ENCODE assay signal across 9 mouse cellular contexts in the genomic region with DNA sequence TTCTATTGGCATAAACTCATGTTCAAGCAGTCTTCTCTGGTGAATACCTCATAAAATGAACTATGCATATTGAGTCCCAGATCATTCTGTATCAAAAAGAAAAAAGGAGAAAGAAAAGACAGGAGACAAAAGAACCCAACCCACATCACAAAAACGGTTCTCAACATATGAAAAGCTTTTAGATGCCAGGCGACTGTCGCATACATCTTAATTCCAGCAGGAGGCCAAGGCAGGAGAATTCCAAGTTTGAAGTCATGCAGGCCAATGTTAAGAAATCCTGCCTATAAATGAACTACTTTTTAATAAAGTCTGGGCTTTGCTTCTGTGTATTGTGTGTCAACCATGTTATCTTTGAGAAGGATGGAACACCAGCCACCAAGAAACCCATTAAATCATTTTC. TPM values are rescaled to one million over a fixed set of nuclear protein-coding genes. Genes with fewer than 3 reads are reported as not detected.
DNase-seq lines count a peak whose midpoint lies in the region; ATAC-seq and TF ChIP-seq lines count a peak whose summit lies in the region.
"Had no signal": no experiment of that assay in that cellular context is flagged by ENCODE, and none has a peak within 500 bp of the region (broad histone marks: within the 10 kb centered on the region; RNA-seq: fewer than 3 reads in every experiment).

No protein-coding gene starts in this region.

- 4% methylated on average over 3 of the region's 3 CpGs for WGBS in lung, postnatal 0 days
- 2% methylated on average over 3 of the region's 3 CpGs for WGBS in forebrain, postnatal 0 days
- 2% methylated on average over 3 of the region's 3 CpGs for WGBS in liver, embryonic 14.5 days (ENCODE audit: insufficient replicate concordance)

- H3K36me3 ChIP-seq in lung, postnatal 0 days (ENCODE audit: insufficient read depth, low read length) = no peaks in the 10 kb centered on the region
- no peaks in the 10 kb centered on the region for H3K36me3 ChIP-seq in forebrain, postnatal 0 days (ENCODE audit: insufficient read depth)
- H3K36me3 ChIP-seq in liver, embryonic 14.5 days (replicated peaks; ENCODE audit: control insufficient read depth, insufficient read depth, low read depth) = no peaks in the 10 kb centered on the region

- H3K4me2 ChIP-seq in lung, postnatal 0 days (replicated peaks; ENCODE audit: low read depth, low read length) = no peak overlapping the region; the same call in 1 of the 2 replicates
- H3K4me2 ChIP-seq in forebrain, postnatal 0 days (ENCODE audit: low read depth) = peak overlapping the region; percentile 52
- peak overlapping the region; percentile 56 for H3K4me2 ChIP-seq in liver, embryonic 14.5 days (ENCODE audit: low read depth)

- no peak for ATAC-seq in lung, postnatal 0 days
- ATAC-seq in forebrain, postnatal 0 days = no peak
- no peak for ATAC-seq in liver, embryonic 14.5 days (ENCODE audit: insufficient read depth)
- ATAC-seq in frontal cortex, adult (ENCODE audit: low TSS enrichment) = no peak

- H3K27ac ChIP-seq in lung, postnatal 0 days (ENCODE audit: low read length) = no peak overlapping the region
- H3K27ac ChIP-seq in forebrain, postnatal 0 days (ENCODE audit: low read depth, low read length) = peak overlapping the region; percentile 50; the same call in 1 of the 2 replicates
- H3K27ac ChIP-seq in liver, embryonic 14.5 days = no peak overlapping the region

- no peak for DNase-seq in lung, postnatal 0 days (ENCODE audit: low spot score)
- DNase-seq in lung, postnatal 36 days = no peak
- no peak for DNase-seq in forebrain, postnatal 0 days
- DNase-seq in liver, embryonic 14.5 days (ENCODE audit: low read depth in 3 of 3, low spot score in 3 of 3) = no peak
- DNase-seq in frontal cortex, postnatal 10 days (ENCODE audit: low spot score in 2 of 2) = no peak
- no peak for DNase-seq in left cerebral cortex, postnatal 25 days (ENCODE audit: low spot score in 2 of 2)

- intact Hi-C loops in left cerebral cortex, postnatal 25 days (cut with DNase I) = no loop called here

- H3K4me3 ChIP-seq in lung, postnatal 0 days (ENCODE audit: low read depth, low read length) = no peak overlapping the region
- peak overlapping the region; percentile 33 for H3K4me3 ChIP-seq in forebrain, postnatal 0 days (ENCODE audit: low read depth, low read length)
- no peak overlapping the region; a peak in 1 of 4 replicates for H3K4me3 ChIP-seq in liver, embryonic 14.5 days (ENCODE audit: insufficient read depth in 1 of 2, low read depth in 2 of 2, low read length in 2 of 2)

- TF ChIP-seq EP300 in lung, postnatal 0 days (IDR thresholded peaks at IDR 0.05) = no peak
- no peak for TF ChIP-seq EP300 in liver, embryonic 14.5 days (IDR thresholded peaks at IDR 0.05; ENCODE audit: low read depth)

- no peak overlapping the region for H3K9ac ChIP-seq in lung, postnatal 0 days (replicated peaks; ENCODE audit: low read depth)
- peak overlapping the region; percentile 46 for H3K9ac ChIP-seq in forebrain, postnatal 0 days
- H3K9ac ChIP-seq in liver, embryonic 14.5 days (replicated peaks) = no peak overlapping the region

- H3K9me3 ChIP-seq in lung, postnatal 0 days (ENCODE audit: low read length) = no peaks in the 10 kb centered on the region
- no peaks in the 10 kb centered on the region for H3K9me3 ChIP-seq in forebrain, postnatal 0 days (ENCODE audit: low read length)
- H3K9me3 ChIP-seq in liver, embryonic 14.5 days (ENCODE audit: control insufficient read depth, low read length) = no peaks in the 10 kb centered on the region
- H3K9me3 ChIP-seq: megakaryocyte, embryonic 14.5 days had no signal

- no peaks in the 10 kb centered on the region for H3K4me1 ChIP-seq in lung, postnatal 0 days (ENCODE audit: insufficient read depth, low read depth, low read length)
- H3K4me1 ChIP-seq in forebrain, postnatal 0 days (ENCODE audit: insufficient read depth) = no peaks in the 10 kb centered on the region
- H3K4me1 ChIP-seq in liver, embryonic 14.5 days (replicated peaks; ENCODE audit: control insufficient read depth in 2 of 2, insufficient read depth in 2 of 2, low read length in 1 of 2) = 0 out of 4 replicates have a peak, but pooled peaks cover 0 to 1% of the 10 kb centered on the region in 2 experiments

- 0 out of 2 replicates have a peak, but pooled peaks have one; percentile 1 for TF ChIP-seq CTCF in lung, postnatal 0 days (IDR thresholded peaks at IDR 0.05)
- peak; percentile 11; the same call in 1 of the 2 replicates for TF ChIP-seq CTCF in forebrain, postnatal 0 days (IDR thresholded peaks at IDR 0.05; ENCODE audit: low read depth)
- no peak for TF ChIP-seq CTCF in liver, embryonic 14.5 days (IDR thresholded peaks at IDR 0.05; ENCODE audit: low read depth)

- no peaks in the 10 kb centered on the region for H3K27me3 ChIP-seq in lung, postnatal 0 days (replicated peaks; ENCODE audit: insufficient read depth, low read length)
- H3K27me3 ChIP-seq in forebrain, postnatal 0 days (ENCODE audit: insufficient read depth, low read length) = no peaks in the 10 kb centered on the region
- H3K27me3 ChIP-seq in liver, embryonic 14.5 days (ENCODE audit: control insufficient read depth, insufficient read depth, low read length) = no peaks in the 10 kb centered on the region

RNA-seq across cellular contexts. Expression of a gene that starts 5.1 kb away (rescaled TPM):
- polyA plus RNA-seq in lung, postnatal 0 days (2015; fragmentation: Nextera tagmentation; extraction: Ambion mirVana) = not detected in 2 replicates
- not detected in 2 replicates for total RNA-seq in forebrain, postnatal 0 days (2014; rRNA removed)
- not detected in 2 replicates for polyA plus RNA-seq in forebrain, postnatal 0 days (2015; fragmentation: Nextera tagmentation; extraction: Ambion mirVana)
- polyA plus RNA-seq in liver, embryonic 14.5 days (2012; rRNA removed) = not detected in 2 replicates
- not detected in 2 replicates for polyA plus RNA-seq in liver, embryonic 14.5 days (2014; fragmentation: Nextera tagmentation; extraction: Ambion mirVana)
- total RNA-seq in left cerebral cortex, postnatal 25 days (2021) = not detected
- polyA plus RNA-seq: spleen, adult 2 months had no signal

RNA-seq across cellular contexts. Expression of a gene that starts 22.1 kb away (rescaled TPM):
- 7.6 TPM in 2 replicates for polyA plus RNA-seq in lung, postnatal 0 days (2015; fragmentation: Nextera tagmentation; extraction: Ambion mirVana)
- 0.77 and 3.5 TPM in 2 replicates for total RNA-seq in forebrain, postnatal 0 days (2014; rRNA removed)
- 2.5 and 3.4 TPM in 2 replicates for polyA plus RNA-seq in forebrain, postnatal 0 days (2015; fragmentation: Nextera tagmentation; extraction: Ambion mirVana)
- 5.7 and 7.3 TPM in 2 replicates for polyA plus RNA-seq in liver, embryonic 14.5 days (2012; rRNA removed)
- 5.4 and 7.5 TPM in 2 replicates for polyA plus RNA-seq in liver, embryonic 14.5 days (2014; fragmentation: Nextera tagmentation; extraction: Ambion mirVana)
- 1 to 10 TPM; 1.1 to 1.6 TPM for total RNA-seq in left cerebral cortex, postnatal 25 days (2021)

RNA-seq across cellular contexts. Expression of a gene that starts 22.9 kb away (rescaled TPM):
- 20.1 and 34.1 TPM in 2 replicates for polyA plus RNA-seq in lung, postnatal 0 days (2015; fragmentation: Nextera tagmentation; extraction: Ambion mirVana)
- 4.4 and 5.2 TPM in 2 replicates for total RNA-seq in forebrain, postnatal 0 days (2014; rRNA removed)
- polyA plus RNA-seq in forebrain, postnatal 0 days (2015; fragmentation: Nextera tagmentation; extraction: Ambion mirVana) = 8.6 and 9.0 TPM in 2 replicates
- 3.8 and 5.7 TPM in 2 replicates for polyA plus RNA-seq in liver, embryonic 14.5 days (2012; rRNA removed)
- 9.4 and 10.4 TPM in 2 replicates for polyA plus RNA-seq in liver, embryonic 14.5 days (2014; fragmentation: Nextera tagmentation; extraction: Ambion mirVana)
- 1 to 10 TPM; 6.0 to 7.2 TPM for total RNA-seq in left cerebral cortex, postnatal 25 days (2021)

RNA-seq across cellular contexts. Expression of a gene that starts 52.2 kb away (rescaled TPM):
- 57.2 and 58.7 TPM in 2 replicates for polyA plus RNA-seq in lung, postnatal 0 days (2015; fragmentation: Nextera tagmentation; extraction: Ambion mirVana)
- 121 and 141 TPM in 2 replicates for total RNA-seq in forebrain, postnatal 0 days (2014; rRNA removed)
- polyA plus RNA-seq in forebrain, postnatal 0 days (2015; fragmentation: Nextera tagmentation; extraction: Ambion mirVana) = 54.9 and 64.7 TPM in 2 replicates
- 20.0 and 24.9 TPM in 2 replicates for polyA plus RNA-seq in liver, embryonic 14.5 days (2012; rRNA removed)
- 28.9 and 33.8 TPM in 2 replicates for polyA plus RNA-seq in liver, embryonic 14.5 days (2014; fragmentation: Nextera tagmentation; extraction: Ambion mirVana)
- 100 to 1,000 TPM; 127 to 130 TPM for total RNA-seq in left cerebral cortex, postnatal 25 days (2021)

RNA-seq across cellular contexts. Expression of a gene that starts 52.4 kb away (rescaled TPM):
- 0.42 and 1.5 TPM in 2 replicates for polyA plus RNA-seq in lung, postnatal 0 days (2015; fragmentation: Nextera tagmentation; extraction: Ambion mirVana)
- total RNA-seq in forebrain, postnatal 0 days (2014; rRNA removed) = 3.3 and 4.2 TPM in 2 replicates
- 1.3 and 1.7 TPM in 2 replicates for polyA plus RNA-seq in forebrain, postnatal 0 days (2015; fragmentation: Nextera tagmentation; extraction: Ambion mirVana)
- 5.7 and 8.6 TPM in 2 replicates for polyA plus RNA-seq in liver, embryonic 14.5 days (2012; rRNA removed)
- polyA plus RNA-seq in liver, embryonic 14.5 days (2014; fragmentation: Nextera tagmentation; extraction: Ambion mirVana) = 14.0 and 15.2 TPM in 2 replicates
- total RNA-seq in left cerebral cortex, postnatal 25 days (2021) = under 1 TPM; 0.69 to 0.80 TPM
